Mouse (Mus musculus): ENCODE data around the gene Ap1b1.

The Ap1b1 gene

DNA sequence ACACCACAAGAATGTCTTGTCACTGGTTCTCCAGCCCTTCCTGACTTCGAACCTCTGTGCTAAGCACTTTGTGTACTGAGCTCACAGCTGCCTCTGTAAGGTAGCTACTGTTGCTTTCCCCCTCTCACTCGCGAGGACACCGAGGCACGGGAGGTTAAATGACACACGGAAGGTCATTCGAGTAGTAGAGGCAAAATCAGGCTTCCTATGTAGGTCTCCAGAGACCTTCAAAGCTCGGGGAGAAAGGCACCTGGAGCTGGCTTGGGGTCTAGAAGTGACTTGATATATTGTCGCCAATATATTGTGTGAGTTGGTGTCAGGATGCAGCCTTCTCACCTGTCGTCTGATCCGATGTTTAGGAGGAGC lies 846 bp downstream of the Ap1b1 start:
- DNase-seq: no peak

DNA sequence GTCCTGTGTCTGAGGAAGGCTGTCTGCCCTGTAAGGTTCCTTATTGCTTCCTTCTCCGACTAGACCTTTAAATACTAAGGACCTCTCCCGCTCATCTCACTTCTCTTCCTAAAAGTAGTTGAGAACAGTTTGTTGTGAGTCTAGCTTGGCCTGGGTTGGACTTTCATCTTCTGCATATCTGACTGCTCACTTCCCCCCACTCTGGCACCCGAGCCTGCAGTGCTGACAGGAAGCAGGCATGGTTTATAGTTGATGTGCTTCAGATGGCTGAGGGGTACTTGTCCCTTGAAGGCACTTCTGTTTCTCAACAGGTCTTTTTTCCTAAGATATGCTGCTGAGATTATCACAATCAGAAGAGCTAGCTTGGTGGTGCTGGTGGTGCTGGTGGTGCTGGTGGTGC lies 2.6 kb downstream of the Ap1b1 start:
- DNase-seq: peak; percentile 35

DNA sequence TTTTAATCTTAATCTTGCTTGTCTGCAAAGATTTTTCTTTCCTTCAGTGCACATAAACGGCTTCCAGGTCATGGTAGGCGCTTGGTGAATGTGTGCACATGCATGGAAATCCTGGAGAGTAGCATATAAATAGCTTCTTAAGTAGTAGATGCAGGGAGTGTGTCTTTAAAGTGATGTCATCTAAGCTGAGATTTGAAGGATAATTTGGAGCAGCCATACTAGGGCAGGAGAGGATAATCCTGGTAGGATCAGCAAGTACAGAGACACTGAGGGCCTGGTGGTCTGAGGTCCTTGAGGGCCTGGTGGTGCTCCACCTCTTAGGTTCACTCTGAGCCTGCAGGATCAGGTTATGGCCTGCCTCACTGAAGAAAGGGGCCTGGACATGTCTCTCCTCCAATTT lies 5.8 kb downstream of the Ap1b1 start:
- DNase-seq: no peak

DNA sequence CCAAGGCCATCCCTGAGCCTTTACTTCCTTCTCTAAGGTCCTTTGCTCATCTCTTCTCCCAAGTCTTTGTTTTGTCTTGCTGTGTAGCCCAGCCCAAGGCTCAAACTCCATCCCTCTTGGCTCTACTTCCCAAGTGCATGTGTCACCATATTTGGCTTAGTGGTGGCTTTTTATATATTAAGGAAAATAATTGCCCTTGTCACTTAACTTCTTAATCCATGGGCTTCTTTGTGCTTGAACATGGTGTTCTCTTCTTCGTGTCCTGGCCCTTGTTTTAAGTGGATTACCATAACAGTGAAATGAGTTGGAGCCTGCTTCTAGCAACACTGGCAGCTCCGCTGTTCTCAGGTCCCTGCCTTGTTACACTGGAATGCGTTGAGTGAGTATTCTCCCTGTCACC lies 9.1 kb downstream of the Ap1b1 start:
- no peak for DNase-seq

DNA sequence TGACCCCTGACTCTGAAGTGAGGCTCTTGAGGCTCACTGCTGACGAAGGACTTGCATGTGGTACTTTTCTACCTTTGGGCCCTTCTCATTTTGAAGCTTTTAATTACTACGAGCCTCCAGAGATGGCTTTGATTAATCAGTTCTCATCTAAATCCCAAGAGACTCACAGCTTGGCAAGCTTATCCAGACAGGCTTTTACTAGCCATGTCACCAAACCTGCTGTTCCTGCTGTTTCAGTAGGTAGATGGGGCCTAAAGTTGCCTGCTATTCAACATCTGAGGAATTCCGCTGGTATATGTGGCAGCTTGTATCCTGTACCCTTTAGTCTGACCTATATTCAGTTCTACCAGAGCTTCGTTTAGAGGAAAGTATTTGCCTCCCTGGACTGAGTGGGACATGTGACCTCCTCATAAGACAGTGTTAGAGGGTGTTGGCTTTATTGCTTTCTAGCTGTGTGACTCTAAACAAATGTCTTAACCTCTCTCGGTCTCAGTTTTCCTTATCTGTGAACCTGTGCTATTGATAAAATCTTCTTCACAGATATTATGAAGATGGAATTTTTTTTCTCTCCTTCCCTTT lies 10.1 kb downstream of the Ap1b1 start:
- no peak for DNase-seq

DNA sequence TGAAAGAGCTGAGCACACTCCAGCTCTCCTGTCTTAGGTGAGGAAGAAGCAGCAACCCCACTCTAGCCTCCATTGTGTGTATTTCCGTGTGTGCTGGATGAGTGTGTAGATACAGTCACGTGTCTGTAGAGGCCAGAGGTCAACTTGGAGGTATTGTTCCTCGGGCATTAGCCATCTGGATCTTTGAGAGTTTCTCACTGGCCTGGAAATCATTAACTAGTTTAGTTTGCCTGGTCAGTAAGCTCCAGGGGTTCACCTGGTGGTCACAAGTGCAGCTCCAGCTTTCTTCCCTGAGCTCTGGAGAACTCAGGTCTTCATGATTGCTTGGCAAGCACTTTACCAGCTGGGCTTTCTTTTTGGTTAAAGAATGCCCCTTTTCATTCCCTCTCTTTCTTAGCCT lies 11.7 kb downstream of the Ap1b1 start:
- no peak for DNase-seq

DNA sequence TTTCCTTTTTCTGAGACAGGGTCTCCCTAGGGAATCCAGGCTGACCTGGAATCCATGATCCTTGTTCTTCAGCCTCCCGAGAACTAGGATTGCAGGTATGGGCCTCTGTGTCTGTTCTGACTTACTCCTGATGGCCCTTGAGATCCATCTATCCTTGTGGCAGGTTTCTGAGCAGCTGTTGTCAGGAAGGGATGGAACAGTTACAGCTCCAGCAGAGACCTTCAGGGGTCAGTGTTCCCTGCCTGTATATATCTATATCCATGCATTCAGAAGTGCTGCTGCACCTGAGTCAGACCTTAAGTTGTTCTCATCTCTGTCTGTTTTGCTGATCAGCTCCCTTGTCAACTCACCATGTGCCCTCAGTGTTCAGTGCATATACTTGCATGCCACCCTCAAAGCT lies 12.1 kb downstream of the Ap1b1 start:
- no peak for DNase-seq

DNA sequence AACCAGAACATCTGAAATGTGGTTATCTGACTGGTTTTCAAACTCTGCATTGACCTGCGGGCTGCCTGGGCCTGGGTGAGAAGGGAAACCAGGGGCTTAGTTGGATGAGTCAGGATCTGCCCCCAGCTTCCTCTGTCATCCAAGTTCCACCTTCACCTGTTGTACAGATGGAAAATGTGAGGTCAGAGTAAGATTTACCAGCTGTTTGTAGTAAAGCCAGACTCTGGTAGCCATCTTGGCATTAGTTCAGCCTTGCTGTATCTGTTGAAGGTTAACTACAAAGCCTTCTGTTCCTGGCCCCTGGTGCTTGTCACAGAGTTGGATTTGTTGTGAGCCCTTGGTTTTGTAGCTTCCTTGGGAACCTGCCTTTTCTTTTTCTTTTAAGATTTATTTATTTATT lies 13.6 kb downstream of the Ap1b1 start:
- DNase-seq: no peak

DNA sequence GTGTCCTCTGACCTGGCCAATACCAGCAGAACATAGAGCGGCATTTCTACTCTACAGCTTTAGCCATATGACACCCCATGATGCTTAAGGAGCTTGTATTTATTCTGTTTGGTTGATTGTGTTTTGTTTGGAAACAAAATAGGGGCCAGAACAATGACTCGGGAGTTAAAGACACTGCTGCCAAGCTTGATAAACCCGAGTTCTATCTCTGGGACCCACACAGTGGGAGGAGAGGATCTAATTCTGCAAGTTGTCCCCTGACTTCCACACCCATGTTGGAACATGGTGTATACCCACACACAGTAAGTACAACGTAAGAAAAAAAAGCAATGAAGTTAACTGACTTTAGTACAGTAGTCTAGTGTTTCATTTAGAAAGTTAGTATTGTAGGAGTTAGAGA lies 16.2 kb downstream of the Ap1b1 start:
- no peak for DNase-seq

DNA sequence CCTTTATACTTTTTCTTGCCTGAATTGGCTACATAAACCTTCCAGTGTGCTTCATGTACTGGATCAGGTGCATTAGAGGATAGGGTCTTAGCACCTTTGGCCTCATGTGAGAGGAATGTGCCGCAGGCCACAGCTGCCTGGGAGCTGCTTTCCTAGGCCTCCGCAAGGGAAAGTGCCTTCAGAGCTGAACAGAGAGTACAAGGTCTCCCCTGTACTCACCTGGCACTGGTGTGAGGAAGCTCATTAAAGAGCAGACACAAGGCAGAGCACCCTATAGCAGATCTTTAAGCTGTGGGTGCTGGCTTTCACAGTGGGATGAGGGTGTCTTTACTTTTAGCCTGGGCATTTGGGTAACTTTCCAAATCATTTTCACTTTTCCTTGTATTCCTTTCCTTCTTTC lies 18.9 kb downstream of the Ap1b1 start:
- DNase-seq: no peak

DNA sequence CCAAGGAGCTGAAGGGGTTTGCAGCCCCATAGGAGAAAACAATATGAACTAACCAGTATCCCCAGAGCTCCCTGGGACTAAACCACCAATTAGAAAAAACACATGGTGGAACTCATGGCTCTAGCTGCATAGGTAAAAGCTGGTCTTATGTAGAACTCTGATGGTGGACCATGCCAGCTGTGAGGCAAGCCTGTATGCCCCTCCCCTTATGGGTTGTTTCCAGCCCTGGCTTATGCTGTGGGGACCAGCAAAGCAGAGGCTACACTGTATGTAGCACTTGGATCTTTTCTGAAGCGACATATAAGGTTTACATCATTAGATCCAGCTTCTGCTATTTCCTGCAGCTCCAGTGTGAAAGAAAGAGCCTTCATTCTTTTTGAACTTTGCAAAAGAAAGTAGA lies 20.6 kb downstream of the Ap1b1 start:
- DNase-seq: no peak

DNA sequence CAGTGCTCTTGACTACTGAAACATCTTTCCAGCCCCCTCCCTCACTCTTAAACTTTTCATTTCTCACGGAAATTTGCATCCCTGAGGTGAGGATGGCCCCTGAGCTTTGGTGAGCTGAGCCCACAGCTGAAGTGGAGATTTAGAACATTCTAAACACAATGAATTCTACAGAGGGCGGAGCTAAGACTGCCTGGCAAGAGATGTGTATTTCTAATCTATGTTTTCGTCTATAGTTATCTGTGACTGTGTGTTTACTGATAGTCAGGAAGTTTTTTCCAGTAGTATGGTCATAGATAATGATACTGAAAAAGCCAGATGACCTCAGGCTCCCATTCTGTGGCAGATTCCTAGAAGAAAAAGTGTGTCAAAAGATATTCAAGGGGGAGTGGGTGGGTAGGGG lies 22.2 kb downstream of the Ap1b1 start:
- no peak for DNase-seq

DNA sequence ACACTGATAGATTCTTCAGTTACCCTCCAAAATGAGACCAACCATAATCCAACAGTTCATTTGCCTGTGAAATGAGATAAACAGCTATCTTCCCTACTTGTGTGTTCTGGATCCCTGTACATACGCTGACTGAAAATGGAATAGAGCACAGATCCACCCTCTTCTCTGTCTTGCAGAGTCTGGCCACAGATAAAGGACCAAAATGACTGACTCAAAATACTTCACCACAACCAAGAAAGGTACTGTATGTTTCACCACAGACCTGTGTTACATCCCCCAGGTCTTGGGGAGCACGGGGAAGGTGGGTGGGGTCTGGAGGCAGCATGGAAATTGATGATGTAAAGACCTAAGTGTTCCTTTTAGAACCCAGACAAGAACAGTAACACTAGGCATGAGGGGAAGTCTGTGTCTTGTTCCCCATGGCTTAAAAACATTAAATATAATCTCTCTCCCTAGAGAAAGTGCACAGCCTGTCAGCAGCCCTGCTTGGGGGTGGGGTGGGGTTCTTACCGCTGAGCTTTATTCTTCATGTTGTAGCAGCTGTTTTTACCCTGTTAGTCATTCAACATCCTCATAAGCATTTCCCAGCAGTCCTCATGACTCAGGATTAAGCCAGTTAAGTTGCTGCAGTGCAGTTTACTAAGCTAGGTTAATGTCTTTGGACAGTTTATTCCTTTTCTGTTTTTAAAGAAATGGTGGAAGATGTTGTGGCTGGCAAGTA lies 22.9 kb downstream of the Ap1b1 start:
- DNase-seq: no peak

DNA sequence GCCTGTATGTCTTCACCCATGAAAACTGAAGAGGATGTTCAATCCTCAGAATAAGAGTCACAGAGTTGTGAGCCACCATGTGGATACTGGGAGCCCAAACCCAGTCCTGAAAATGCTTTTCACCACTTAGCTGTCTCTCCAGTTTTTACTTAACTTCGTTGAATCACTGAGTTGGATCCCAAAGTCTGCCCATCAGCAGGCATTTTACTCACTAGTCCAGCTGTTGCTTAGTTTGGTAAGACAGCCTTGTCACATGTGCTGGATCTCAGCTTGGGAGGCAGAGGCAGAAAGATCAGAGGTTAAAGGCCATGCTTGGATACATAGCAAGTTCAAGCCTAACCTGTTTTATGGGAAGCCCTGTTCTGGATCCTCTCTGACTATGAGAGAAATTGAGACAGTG lies 23.6 kb downstream of the Ap1b1 start:
- no peak for DNase-seq

DNA sequence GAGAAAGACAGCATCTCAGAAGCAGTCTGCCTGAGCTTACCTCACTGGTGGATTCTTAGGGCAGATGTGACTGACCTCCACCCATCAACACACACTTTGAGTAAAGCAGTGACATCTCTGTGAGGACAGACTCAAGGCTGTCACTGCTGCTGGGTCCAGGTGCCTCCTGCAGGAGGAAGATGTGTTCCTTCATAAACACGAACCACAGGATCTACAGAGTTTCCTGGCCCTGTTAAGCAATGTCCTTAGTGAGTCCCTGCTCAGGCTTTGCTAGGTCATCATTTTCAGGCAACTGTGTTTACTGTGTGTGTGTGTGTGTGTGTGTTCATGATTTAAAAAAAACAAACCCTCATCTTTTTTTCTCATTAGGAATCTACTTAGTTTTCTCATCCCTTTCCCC lies 24.9 kb downstream of the Ap1b1 start:
- no peak for DNase-seq

DNA sequence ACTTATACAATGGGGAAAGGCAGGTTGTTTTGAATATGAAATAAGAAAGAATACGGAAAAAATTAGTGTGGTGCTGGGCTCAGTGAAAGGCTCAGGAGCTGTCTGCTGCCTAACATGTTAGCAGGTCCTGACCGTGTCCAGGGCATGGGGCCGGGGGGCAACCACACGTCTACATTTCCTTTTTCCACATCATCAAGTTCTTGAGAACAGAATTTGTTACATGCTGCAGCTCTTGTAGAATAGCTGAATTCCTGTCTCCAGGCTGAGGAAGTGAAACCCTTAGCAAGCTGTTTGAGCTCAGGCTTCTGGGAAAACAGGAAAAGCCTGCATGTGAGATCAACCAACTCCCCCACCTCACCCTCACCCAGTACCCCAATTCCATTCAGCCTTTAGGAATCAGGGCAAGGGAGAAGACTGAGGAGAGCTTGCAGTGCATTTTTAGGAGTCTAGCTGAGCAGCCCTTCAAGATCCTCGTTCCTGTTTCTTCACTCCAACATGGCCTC lies 25.6 kb downstream of the Ap1b1 start:
- no peak for DNase-seq

DNA sequence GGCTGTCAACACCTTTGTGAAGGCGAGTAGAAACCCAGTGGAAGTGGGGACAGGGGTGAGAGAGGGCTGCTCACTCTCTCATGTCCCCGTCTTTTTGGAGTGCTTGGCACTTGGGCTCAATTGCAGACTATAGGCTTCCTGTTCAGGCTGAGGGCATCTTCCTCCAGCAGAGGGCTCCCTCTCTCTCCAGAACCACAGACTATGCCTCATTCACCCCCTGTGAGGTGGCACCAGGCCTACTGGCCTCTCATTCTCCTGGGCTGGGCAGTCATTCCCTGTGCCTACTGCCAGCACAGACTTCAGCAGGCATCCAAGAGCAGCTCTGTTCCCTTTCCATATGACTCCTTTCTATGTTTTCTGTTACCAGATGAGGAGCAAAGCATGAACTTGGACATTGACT lies 29.1 kb downstream of the Ap1b1 start:
- DNase-seq: peak; percentile 83

DNA sequence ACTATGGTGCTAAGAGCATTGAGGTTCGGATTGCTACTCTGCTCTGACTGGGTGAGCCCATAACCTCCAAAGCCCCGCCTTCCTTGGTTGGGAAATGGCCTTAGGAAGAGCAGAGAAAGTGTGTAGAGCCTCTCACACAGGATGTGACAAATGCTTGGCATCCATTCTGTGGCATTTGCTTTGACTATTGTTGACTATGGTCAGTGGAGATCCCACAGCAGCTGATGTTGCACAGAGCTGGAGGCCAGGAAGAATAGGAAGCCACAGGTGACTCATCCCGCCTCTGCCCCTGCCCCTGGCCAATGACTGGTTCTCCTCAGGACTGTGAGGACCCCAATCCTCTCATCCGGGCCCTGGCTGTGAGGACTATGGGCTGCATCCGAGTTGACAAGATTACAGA lies 29.7 kb downstream of the Ap1b1 start:
- DNase-seq: no peak

DNA sequence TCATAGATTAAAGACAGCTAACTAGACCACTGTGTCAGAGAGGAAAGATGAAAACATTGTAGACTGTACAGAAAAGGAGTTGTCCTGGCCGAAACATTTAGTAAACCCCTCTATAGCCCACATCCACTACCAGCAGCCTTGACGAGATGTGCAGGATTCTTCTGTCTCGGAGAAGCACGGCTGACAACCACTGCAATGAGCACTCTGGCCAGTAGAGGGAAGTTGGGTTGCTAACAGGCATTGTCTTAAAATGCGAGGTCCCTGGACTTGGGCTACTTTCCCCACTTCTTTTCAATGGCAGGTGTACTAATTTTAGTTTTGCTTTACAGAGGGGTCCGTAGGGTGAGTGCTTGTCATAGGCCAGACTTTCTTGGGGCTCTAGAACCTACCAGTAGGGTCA lies 30.9 kb downstream of the Ap1b1 start:
- no peak for DNase-seq

DNA sequence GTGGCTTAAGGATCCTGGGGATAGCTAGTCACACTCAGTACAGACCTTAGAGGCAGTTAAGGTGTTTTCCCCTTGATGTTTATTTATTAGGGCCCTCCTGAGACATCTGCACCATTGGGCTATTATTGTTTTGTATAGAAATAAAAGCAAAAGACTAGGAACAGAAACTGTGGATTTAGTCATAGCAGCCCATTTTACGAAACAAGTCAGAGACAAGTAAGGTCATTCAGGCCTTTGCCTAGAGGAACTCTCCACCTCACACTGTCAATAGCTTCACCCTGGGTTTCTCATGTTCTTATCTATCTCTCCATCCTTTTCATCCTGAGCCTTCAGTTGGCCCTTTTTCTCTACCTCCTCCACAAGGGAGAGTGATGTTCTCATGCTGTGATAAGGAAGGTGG lies 38.5 kb downstream of the Ap1b1 start:
- DNase-seq: no peak

DNA sequence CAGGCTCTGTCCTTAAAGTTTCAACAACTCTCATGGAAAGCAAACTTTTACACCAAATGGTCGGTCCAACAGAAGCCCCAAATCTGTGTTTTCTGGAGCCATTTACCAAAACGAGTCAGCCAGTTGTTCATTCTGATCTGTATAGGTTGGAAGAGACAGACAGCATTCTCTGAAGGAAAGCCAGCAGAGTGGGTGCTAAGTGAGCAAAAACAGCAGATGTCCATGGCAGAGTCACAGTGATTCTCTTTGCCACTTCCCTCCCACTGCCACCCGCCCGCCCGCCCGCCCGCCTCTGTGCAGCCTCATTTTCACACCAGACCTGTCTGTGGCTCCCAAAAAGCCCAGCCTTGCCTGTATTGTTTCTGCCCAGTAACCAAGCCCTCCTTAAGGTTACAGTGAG lies 41.6 kb downstream of the Ap1b1 start:
- peak; percentile 88 for DNase-seq

DNA sequence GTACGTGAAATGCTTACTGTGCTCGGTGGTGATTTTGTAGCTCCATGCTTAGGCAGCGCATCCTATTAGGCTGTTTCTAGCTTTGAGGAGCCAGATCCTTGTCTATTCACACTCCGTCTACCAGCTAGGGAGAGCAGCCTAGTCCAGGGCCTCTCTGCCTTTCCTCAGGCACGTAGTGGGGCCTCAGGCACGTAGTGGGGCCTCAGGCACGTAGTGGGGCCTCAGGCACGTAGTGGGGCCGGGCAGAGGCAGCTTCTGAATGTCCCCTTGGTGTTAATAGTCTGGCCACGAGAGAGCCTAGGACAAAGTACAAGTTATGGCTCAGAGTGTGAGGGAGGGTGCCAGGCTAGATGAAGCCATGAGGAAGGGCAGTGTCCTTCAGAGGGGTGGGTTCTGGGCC lies 46.1 kb downstream of the Ap1b1 start:
- no peak for DNase-seq

DNA sequence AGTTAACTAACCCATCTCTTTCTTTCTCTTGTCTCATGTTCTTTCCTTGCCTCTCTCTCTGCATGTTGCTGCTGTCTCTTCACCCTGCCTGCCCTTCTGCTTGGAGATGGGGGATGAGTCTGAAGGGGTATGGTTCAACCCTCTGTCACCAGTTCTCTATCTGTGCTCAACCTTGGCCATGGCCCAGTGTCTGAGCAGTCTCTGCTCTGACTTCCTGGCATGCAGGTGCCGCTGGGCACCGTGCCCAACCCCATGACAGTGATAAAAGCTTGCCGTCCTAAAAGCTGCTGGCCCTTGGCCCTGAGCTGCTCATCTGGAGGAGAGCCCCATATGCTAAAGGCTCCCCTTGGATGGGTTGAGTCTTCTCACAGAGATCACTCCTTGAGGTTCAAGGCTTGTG lies 46.5 kb downstream of the Ap1b1 start:
- DNase-seq: no peak

DNA sequence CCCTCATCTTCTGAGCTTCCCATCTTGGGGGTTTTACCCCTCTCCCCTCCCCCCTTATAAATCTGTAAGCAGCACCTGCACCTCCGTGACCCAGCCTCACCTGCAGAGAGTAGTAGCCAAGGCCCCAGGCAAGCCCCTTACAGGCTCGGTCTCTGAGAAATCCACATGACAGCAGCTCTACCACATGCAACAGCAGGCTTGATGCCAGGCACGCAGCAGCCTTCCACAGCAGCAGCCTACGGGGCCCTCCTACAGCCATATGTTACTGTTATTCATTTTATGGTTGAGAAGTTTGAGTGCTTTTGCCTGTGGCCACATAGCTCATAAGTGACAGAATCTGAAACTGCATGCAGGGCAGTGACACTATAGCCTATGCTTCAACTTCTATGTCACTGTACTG lies 48.8 kb downstream of the Ap1b1 start:
- DNase-seq: peak; percentile 91

DNA sequence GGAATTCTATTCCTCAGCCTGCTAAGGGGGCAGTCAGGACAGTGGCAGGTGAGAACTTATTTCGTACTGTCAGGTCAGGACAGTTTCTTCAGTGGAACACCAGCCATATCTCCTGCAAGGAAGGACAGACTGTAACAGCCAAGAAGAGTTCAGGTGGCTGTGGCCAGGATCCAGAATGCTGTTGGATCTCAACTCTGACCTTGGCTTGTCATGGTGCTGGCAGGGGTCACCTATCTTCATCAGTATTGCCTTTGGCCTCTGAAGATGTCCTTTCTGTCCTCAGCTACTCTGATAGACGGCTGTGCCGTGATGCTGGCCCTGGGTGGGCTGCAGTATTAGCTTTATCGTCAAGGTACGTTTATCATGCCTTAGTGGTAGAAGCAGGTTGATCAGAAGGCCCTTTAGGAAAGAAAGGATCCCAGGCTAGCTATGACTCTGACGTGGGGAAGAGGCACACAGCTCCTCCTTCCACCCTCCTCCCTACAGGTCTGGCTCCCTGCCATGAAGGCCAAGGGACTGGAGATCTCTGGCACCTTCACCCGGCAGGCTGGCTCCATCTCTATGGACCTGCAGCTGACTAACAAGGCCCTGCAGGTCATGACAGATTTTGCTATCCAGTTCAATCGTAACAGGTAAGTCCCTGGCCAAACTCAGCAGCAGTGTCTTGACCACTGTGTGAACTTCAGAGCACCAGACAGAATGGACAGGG lies 50.7 kb downstream of the Ap1b1 start:
- no peak for DNase-seq
